Mouse (Mus musculus) E14TG2a.4 (cell line): ENCODE measurements at regions not wholly inside any gene's neighbourhood (a gene's known extent, or its start where the extent isn't known, plus 50 kb on each side); places are given as distances from the start of the nearest gene placed in this dataset.
"Not testable (repeated sequence)": the region's sequence is repeated elsewhere in the genome, so short reads cannot be mapped to it uniquely, and the experiment has no call there.

Experiments
- H3K27me3 ChIP-seq: 2 replicates; pipeline ENCODE4 v1.6.1; 2014; ENCODE audit warnings: low read length, control low read depth; ENCODE audit not compliant: insufficient read depth
- H3K36me3 ChIP-seq: 2 replicates; pipeline ENCODE4 v1.6.1; 2014; ENCODE audit warnings: low read length, control low read depth; ENCODE audit not compliant: insufficient read depth
- H3K4me1 ChIP-seq: replicated peaks from 2 replicates; pipeline ENCODE4 v1.6.1; 2014; ENCODE audit warnings: low read depth, low read length, control low read depth
- H3K4me3 ChIP-seq: replicated peaks from 2 replicates; pipeline ENCODE4 v1.5.1; 2014; ENCODE audit warnings: mild to moderate bottlenecking, low read length
- H3K9me3 ChIP-seq: 2 replicates; pipeline ENCODE4 v1.6.1; 2014; ENCODE audit warnings: low read length, control low read depth
- CTCF ChIP-seq: conservative IDR thresholded peaks from 2 replicates; pipeline ENCODE4 v1.5.1; 2014; ENCODE audit warnings: low read length
- NANOG ChIP-seq: IDR thresholded peaks from 2 replicates; pipeline ENCODE4 v1.6.1; 2014; ENCODE audit warnings: borderline replicate concordance, low read length, mixed read lengths
- POU5F1 ChIP-seq: IDR thresholded peaks from 2 replicates; pipeline ENCODE4 v1.6.1; 2014; ENCODE audit warnings: low read length, borderline replicate concordance

GRCm38 (mm10) chr3:15053968-15054367 is 167.9 kb downstream of the Car2 start:
- TF ChIP-seq NANOG (no peak), POU5F1 (no peak), CTCF (no peak)
- peaks cover 11% of the 10 kb centered on the region for H3K36me3 ChIP-seq

GRCm38 (mm10) chr3:15055516-15056256 is 169.6 kb downstream of the Car2 start:
- peaks cover 11% of the 10 kb centered on the region for H3K36me3 ChIP-seq
- H3K27me3 ChIP-seq, result not testable (repeated sequence)
- H3K4me1 ChIP-seq, result peaks cover 18% of the 10 kb centered on the region
- peaks cover 17% of the 10 kb centered on the region; the same call in 1 of the 2 replicates for H3K9me3 ChIP-seq
- peak overlapping the region; percentile 59 for H3K4me3 ChIP-seq
- TF ChIP-seq NANOG, result peak; percentile 62; the same call in 1 of the 2 replicates

More at GRCm38 (mm10) chr3:15053968-15054367, 167.9 kb downstream of the Car2 start:
- Histone ChIP-seq H3K4me1 (peaks cover 21% of the 10 kb centered on the region), H3K27me3 (no peaks in the 10 kb centered on the region), H3K4me3 (peak overlapping the region; percentile 27; the same call in 1 of the 2 replicates), H3K9me3 (peaks cover 2% of the 10 kb centered on the region; the same call in 1 of the 2 replicates)

GRCm38 (mm10) chr3:15056788-15057585 is 170.9 kb downstream of the Car2 start:
- peak; percentile 60; the same call in 1 of the 2 replicates for TF ChIP-seq NANOG
- TF ChIP-seq POU5F1, result peak; percentile 79
- Histone ChIP-seq H3K9me3 (peaks cover 22% of the 10 kb centered on the region; the same call in 1 of the 2 replicates), H3K4me1 (peaks cover 27% of the 10 kb centered on the region), H3K4me3 (peak overlapping the region; percentile 59)
- not testable (repeated sequence) for H3K27me3 ChIP-seq, H3K36me3 ChIP-seq

GRCm38 (mm10) chr3:15065681-15066080 is 179.6 kb downstream of the Car2 start:
- TF ChIP-seq CTCF (no peak), POU5F1 (no peak), NANOG (no peak)
- H3K36me3 ChIP-seq, result peaks cover 9% of the 10 kb centered on the region
- peaks cover 9% of the 10 kb centered on the region; the same call in 1 of the 2 replicates for H3K4me1 ChIP-seq
- no peak overlapping the region for H3K4me3 ChIP-seq
- H3K27me3 ChIP-seq, result no peaks in the 10 kb centered on the region
- H3K9me3 ChIP-seq, result peaks cover 16% of the 10 kb centered on the region; the same call in 1 of the 2 replicates

- H3K9me3 ChIP-seq, result peaks cover 11% of the 10 kb centered on the region; the same call in 1 of the 2 replicates
- no peaks in the 10 kb centered on the region; the same call in 1 of the 2 replicates for H3K4me1 ChIP-seq
- TF ChIP-seq NANOG (no peak), POU5F1 (no peak)
- H3K27me3 ChIP-seq, result no peaks in the 10 kb centered on the region
- peaks cover 4% of the 10 kb centered on the region; the same call in 1 of the 2 replicates for H3K36me3 ChIP-seq
- H3K4me3 ChIP-seq, result no peak overlapping the region
These were observed 182.2 kb downstream of the Car2 start for GRCm38 (mm10) chr3:15068256-15068655.

GRCm38 (mm10) chr3:15071030-15071883 is 185.2 kb downstream of the Car2 start:
- no peak for TF ChIP-seq NANOG
- no peak for TF ChIP-seq POU5F1
- no peak for TF ChIP-seq CTCF

GRCm38 (mm10) chr3:15073405-15073804 is 187.3 kb downstream of the Car2 start:
- Histone ChIP-seq H3K4me1 (no peaks in the 10 kb centered on the region; the same call in 1 of the 2 replicates), H3K9me3 (no peaks in the 10 kb centered on the region)
- no peak for TF ChIP-seq NANOG
- no peak for TF ChIP-seq CTCF
- TF ChIP-seq POU5F1, result no peak

More at GRCm38 (mm10) chr3:15071030-15071883, 185.2 kb downstream of the Car2 start:
- H3K4me3 ChIP-seq, result no peak overlapping the region
- H3K9me3 ChIP-seq, result peaks cover 3% of the 10 kb centered on the region; the same call in 1 of the 2 replicates
- no peaks in the 10 kb centered on the region for H3K36me3 ChIP-seq
- no peaks in the 10 kb centered on the region for H3K27me3 ChIP-seq
- H3K4me1 ChIP-seq, result no peaks in the 10 kb centered on the region; the same call in 1 of the 2 replicates

More at GRCm38 (mm10) chr3:15073405-15073804, 187.3 kb downstream of the Car2 start:
- Histone ChIP-seq H3K27me3 (no peaks in the 10 kb centered on the region), H3K36me3 (no peaks in the 10 kb centered on the region), H3K4me3 (no peak overlapping the region)
